24 mouse cellular contexts compared by ENCODE assay signal in the genomic region with DNA sequence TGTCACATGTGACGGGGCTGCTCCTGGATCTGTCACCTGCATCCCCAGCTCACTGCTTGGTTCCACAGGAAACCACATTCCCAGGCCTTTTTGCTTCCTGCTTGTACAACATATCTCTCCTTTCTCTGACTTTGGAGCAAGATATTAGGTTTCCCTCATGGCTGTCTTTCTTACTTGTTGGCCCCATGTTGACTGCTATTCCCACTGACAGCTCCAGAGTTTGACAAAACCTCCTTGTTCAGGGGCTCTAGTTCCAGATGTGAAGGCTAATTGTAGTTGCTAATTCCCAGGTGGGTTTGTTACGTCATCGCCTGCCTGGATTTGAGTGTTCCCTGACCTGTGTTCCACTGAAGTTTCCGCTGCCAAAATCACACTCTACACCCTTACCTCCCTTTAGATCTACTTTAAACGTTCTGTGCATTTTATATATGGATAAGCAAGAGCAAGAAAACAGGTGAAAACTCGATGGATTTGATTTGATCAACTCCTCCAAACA. TPM values are rescaled to one million over a fixed set of nuclear protein-coding genes. Genes with fewer than 3 reads are reported as not detected.
DNase-seq lines count a peak whose midpoint lies in the region; ATAC-seq lines count a peak whose summit lies in the region.
"Had no signal": no experiment of that assay in that cellular context is flagged by ENCODE, and none has a peak within 500 bp of the region (broad histone marks: within the 10 kb centered on the region; RNA-seq: fewer than 3 reads in every experiment).

No protein-coding gene starts in this region.

- H3K4me2 ChIP-seq in hindbrain, embryonic 11.5 days (replicated peaks; ENCODE audit: low read depth, low read length) = no peak overlapping the region
- no peak overlapping the region for H3K4me2 ChIP-seq in hindbrain, embryonic 14.5 days (replicated peaks)
- H3K4me2 ChIP-seq: embryonic facial prominence, embryonic 15.5 days; forebrain, embryonic 15.5 days; heart, embryonic 12.5 days; hindbrain, embryonic 12.5 days; intestine, embryonic 15.5 days had no signal

- H3K9ac ChIP-seq in hindbrain, embryonic 11.5 days (ENCODE audit: low read depth, low read length) = no peak overlapping the region
- H3K9ac ChIP-seq in hindbrain, embryonic 14.5 days = no peak overlapping the region
- H3K9ac ChIP-seq: embryonic facial prominence, embryonic 15.5 days; forebrain, embryonic 15.5 days; heart, embryonic 12.5 days; hindbrain, embryonic 12.5 days; intestine, embryonic 15.5 days had no signal

- H3K9me3 ChIP-seq in hindbrain, embryonic 11.5 days (ENCODE audit: control insufficient read depth, low read length) = no peaks in the 10 kb centered on the region
- no peaks in the 10 kb centered on the region for H3K9me3 ChIP-seq in hindbrain, embryonic 14.5 days (ENCODE audit: control insufficient read depth, low read length)
- H3K9me3 ChIP-seq: embryonic facial prominence, embryonic 15.5 days; forebrain, embryonic 15.5 days; heart, embryonic 12.5 days; hindbrain, embryonic 12.5 days; intestine, embryonic 15.5 days had no signal

- no peak overlapping the region for H3K4me3 ChIP-seq in hindbrain, embryonic 11.5 days (ENCODE audit: low read depth, low read length)
- no peak overlapping the region for H3K4me3 ChIP-seq in hindbrain, embryonic 14.5 days (replicated peaks; ENCODE audit: low read length)
- H3K4me3 ChIP-seq: embryonic facial prominence, embryonic 15.5 days; erythroblast, embryonic 14.5 days; forebrain, embryonic 15.5 days; heart, adult 2 months; heart, embryonic 12.5 days; hindbrain, embryonic 12.5 days; intestine, embryonic 15.5 days had no signal

- no peaks in the 10 kb centered on the region for H3K36me3 ChIP-seq in hindbrain, embryonic 11.5 days (ENCODE audit: control insufficient read depth, insufficient read depth, low read length)
- no peaks in the 10 kb centered on the region for H3K36me3 ChIP-seq in hindbrain, embryonic 14.5 days (replicated peaks; ENCODE audit: control insufficient read depth, insufficient read depth)
- H3K36me3 ChIP-seq: embryonic facial prominence, embryonic 15.5 days; forebrain, embryonic 15.5 days; heart, embryonic 12.5 days; hindbrain, embryonic 12.5 days; intestine, embryonic 15.5 days had no signal

- peak; percentile 6 for DNase-seq in adrenal gland, postnatal 14 days
- DNase-seq in adrenal gland, adult (ENCODE audit: inconsistent age in 2 of 2, low spot score in 1 of 2) = no peak
- DNase-seq in hindbrain, embryonic 11.5 days (ENCODE audit: low spot score) = peak; percentile 15
- no peak for DNase-seq in hindbrain, embryonic 14.5 days (ENCODE audit: low spot score)
- peak; percentile 65 for DNase-seq in forelimb bud, embryonic 11.5 days (ENCODE audit: low read depth, low spot score)
- DNase-seq in mesoderm, embryonic 11.5 days (ENCODE audit: low read depth, low spot score) = peak; percentile 21
- no peak for DNase-seq in urinary bladder, adult 18-20 months (ENCODE audit: low spot score in 2 of 2)
- DNase-seq: adrenal gland, adult 8-10 months; cerebellum, adult 11-12 months; cerebellum, adult 9-10 months; cerebellum, postnatal 25 days; gastrocnemius, postnatal 10 days; heart, adult 2 months; kidney, adult 18-20 months had no signal

- WGBS in hindbrain, embryonic 11.5 days = 69% methylated on average over 6 of the region's 6 CpGs
- 78% methylated on average over 6 of the region's 6 CpGs for WGBS in hindbrain, embryonic 14.5 days

- ATAC-seq in hindbrain, embryonic 11.5 days (ENCODE audit: low FRiP score) = no peak
- ATAC-seq in hindbrain, embryonic 14.5 days (ENCODE audit: low FRiP score) = no peak
- no peak for ATAC-seq in megakaryocyte, adult 5-6 weeks (ENCODE audit: poor library complexity, severe bottlenecking)
- ATAC-seq: activated CD4-positive, CD25-positive, alpha-beta regulatory T cell, adult 4 months; forebrain, embryonic 15.5 days; intestine, embryonic 15.5 days; Patski had no signal

- H3K4me1 ChIP-seq in hindbrain, embryonic 11.5 days (replicated peaks; ENCODE audit: control insufficient read depth, insufficient read depth, low read length) = no peaks in the 10 kb centered on the region
- H3K4me1 ChIP-seq in hindbrain, embryonic 14.5 days (replicated peaks; ENCODE audit: control insufficient read depth, insufficient read depth, low read length) = no peaks in the 10 kb centered on the region
- H3K4me1 ChIP-seq: embryonic facial prominence, embryonic 15.5 days; forebrain, embryonic 15.5 days; heart, embryonic 12.5 days; hindbrain, embryonic 12.5 days; intestine, embryonic 15.5 days had no signal

- no peak overlapping the region for H3K27ac ChIP-seq in hindbrain, embryonic 11.5 days (ENCODE audit: low read depth, low read length)
- H3K27ac ChIP-seq in hindbrain, embryonic 14.5 days = no peak overlapping the region
- H3K27ac ChIP-seq: embryonic facial prominence, embryonic 15.5 days; forebrain, embryonic 15.5 days; heart, adult 2 months; hindbrain, embryonic 12.5 days; intestine, embryonic 15.5 days had no signal

- H3K27me3 ChIP-seq in hindbrain, embryonic 11.5 days (ENCODE audit: control insufficient read depth, insufficient read depth, low read length) = no peaks in the 10 kb centered on the region
- no peaks in the 10 kb centered on the region for H3K27me3 ChIP-seq in hindbrain, embryonic 14.5 days (ENCODE audit: control insufficient read depth, insufficient read depth, low read length)
- H3K27me3 ChIP-seq: embryonic facial prominence, embryonic 15.5 days; forebrain, embryonic 15.5 days; heart, embryonic 12.5 days; hindbrain, embryonic 12.5 days; intestine, embryonic 15.5 days; Patski had no signal

RNA-seq across cellular contexts. Expression of gene F13a1, which starts 50.8 kb away (rescaled TPM):
- total RNA-seq in adrenal gland, postnatal 14 days (2021) = 12.8 and 16.0 TPM in 2 replicates
- 12.8 and 14.3 TPM in 2 replicates for polyA plus RNA-seq in hindbrain, embryonic 11.5 days (2014; fragmentation: Nextera tagmentation; extraction: Ambion mirVana)
- polyA plus RNA-seq in hindbrain, embryonic 14.5 days (2014; fragmentation: Nextera tagmentation; extraction: Ambion mirVana) = 10.0 and 10.6 TPM in 2 replicates
- total RNA-seq in megakaryocyte, adult 5-6 weeks (2015) = 915 and 932 TPM in 2 replicates
- 1,582 and 1,657 TPM in 2 replicates for total RNA-seq in megakaryocyte, adult 5-6 weeks (2017)
- total RNA-seq: MEL had no signal
- polyA plus RNA-seq: Patski had no signal

Comparison
In these comparisons a context has a peak if more than half of its experiments do, and no peak if none do; other contexts are left out.
1. DNase-seq: peak in adrenal gland, postnatal 14 days (single experiment), hindbrain, embryonic 11.5 days (single experiment), forelimb bud, embryonic 11.5 days (single experiment) and mesoderm, embryonic 11.5 days (single experiment); none in adrenal gland, adult (0 of 2), hindbrain, embryonic 14.5 days (single experiment) and urinary bladder, adult 18-20 months (0 of 2).
2. RNA of gene F13a1, which starts 50.8 kb away (total RNA-seq): 915 to 1,657 TPM in megakaryocyte, adult 5-6 weeks; 12.8 to 16.0 TPM in adrenal gland, postnatal 14 days; every median in the first group is over 10 times any median in the second.